Mouse (Mus musculus) heart, postnatal 36 days (tissue): ENCODE data around the gene Tprn. TPM values are rescaled to one million over a fixed set of nuclear protein-coding genes. Genes with fewer than 3 reads are reported as not detected.

Experiments used
- DNase-seq, 2 experiments: peaks; one replicate each; pipeline ENCODE4 v3.0.0; 2021 to 2022
- intact Hi-C: fragments of 180-260 bp; cut with DNase I; formaldehyde crosslinking; loops from one replicate; pipeline ENCODE4 v1.15.1; 2025
- total RNA-seq, 2 experiments: library from RNA; stranded (reverse); gene quantifications; 2 replicates each; pipeline ENCODE4 v1.2.3; 2021

The Tprn gene
- total RNA-seq, 2 experiments from 2014 or later: 4.8 to 8.6 TPM

DNA sequence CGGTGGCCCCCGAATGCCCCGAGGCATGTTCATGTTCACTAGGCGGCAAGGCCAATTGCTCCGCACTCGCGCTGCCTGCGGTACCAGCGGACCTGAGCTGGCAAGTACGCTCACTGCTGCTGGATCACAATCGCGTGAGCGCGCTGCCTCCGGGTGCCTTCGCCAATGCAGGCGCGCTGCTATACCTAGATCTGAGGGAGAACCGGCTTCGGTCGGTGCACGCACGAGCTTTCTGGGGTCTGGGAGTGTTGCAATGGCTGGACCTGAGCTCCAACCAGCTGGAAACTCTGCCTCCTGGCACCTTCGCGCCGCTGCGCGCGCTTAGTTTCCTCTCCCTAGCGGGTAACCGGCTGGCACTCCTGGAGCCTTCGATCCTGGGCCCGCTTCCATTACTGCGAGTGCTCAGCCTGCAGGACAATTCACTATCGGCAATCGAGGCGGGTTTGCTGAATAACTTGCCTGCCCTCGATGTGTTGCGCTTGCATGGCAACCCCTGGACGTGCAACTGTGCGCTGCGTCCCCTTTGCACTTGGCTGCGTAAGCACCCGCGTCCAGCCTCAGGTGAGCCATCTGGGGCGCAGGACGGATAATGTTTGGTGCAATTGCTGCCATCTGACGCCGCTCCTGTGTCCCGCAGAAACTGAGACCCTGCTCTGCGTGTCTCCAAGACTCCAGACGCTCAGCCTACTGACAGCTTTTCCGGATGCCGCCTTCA lies 27.8 kb downstream of the Tprn start:
- intact Hi-C loops: loop anchor here (5.0 kb wide), 2 partner anchors 63 to 163 kb away; no protein-coding TSS in a partner anchor
- DNase-seq: peak in 1 of 2 experiments; percentile 25

GRCm38 (mm10) chr2:25290816-25291130 lies 28.4 kb downstream of the Tprn start:
- intact Hi-C loops: loop anchor here (5.0 kb wide), 2 partner anchors 63 to 163 kb away; no protein-coding TSS in a partner anchor
- DNase-seq: no peak

DNA sequence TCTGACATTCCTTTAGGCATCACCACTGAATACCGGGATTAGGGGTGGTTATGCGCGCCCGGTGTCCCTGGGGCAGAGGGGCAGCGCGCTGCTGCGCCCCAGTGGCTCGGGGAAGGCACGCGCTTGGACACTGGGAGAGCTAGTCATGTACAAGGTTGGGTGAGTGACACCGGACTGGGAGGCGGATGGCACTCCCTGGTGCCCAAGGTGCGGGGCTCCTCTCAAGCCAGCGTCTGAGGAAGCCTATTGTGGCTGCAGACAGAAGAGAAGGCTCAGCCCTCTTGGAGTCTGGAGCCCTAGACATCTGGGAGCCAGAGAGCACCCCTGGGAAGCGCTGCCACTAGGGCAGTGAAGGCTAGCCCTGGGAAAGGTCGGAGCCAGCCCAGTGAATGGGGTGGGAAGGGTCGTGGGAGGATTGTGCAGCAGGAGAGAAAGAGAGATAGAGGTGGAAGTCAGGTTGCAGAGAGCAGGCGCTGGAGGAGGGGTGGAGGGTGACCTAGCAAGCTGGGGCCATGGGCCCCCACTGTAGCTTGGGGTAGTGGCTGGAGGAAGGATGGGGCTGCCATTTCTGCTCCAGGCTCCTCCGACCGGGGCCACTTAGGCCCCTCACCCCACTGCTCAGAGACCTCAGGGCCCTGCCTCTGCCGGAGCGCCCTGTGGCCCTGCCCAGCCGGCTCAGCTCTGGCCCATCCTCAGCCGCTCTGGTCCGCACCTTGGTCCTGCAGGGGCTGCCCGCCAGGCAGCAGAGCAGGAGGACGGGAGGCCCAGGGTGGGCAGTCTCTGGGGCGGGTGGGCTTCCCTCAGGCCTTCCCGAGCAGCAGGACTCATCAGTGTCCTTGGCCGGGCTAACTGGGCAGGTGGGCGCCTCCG lies 29.0 kb downstream of the Tprn start:
- intact Hi-C loops: loop anchor here (2.0 to 5.0 kb wide), 3 partner anchors 33 to 164 kb away; no protein-coding TSS in a partner anchor
- DNase-seq: peak in 1 of 2 experiments; percentile 35

GRCm38 (mm10) chr2:25292054-25292544 lies 29.7 kb downstream of the Tprn start:
- intact Hi-C loops: loop anchor here (2.0 to 5.0 kb wide), 3 partner anchors 33 to 165 kb away; no protein-coding TSS in a partner anchor
- DNase-seq: peak; percentile 34 to 52

GRCm38 (mm10) chr2:25292856-25293255 lies 30.4 kb downstream of the Tprn start:
- DNase-seq: peak; percentile 86
- intact Hi-C loops: loop anchor here (2.0 to 5.0 kb wide), 3 partner anchors 34 to 166 kb away; no protein-coding TSS in a partner anchor

GRCm38 (mm10) chr2:25293706-25294105 lies 31.3 kb downstream of the Tprn start:
- intact Hi-C loops: loop anchor here (2.0 to 5.0 kb wide), 3 partner anchors 35 to 166 kb away; no protein-coding TSS in a partner anchor
- DNase-seq: no peak

DNA sequence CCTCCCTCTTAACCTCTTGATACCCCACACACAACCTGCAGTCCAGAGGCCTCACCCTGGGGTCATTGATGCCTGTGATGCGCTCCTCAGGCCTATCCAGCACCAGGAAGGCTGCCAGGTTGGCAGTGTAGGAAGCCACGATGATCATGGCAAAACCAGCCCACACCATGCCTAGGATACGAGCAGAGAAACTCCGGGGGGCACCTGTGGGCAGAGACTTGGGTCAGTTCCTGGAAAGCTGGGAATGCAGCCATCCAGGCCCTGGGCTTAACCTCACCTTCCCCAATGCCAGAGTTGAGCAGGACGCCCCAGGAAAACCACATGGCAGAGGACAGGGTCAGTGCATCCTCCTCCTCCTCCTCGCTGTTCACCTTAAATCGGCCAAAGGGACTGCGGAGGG lies 34.7 kb downstream of the Tprn start:
- intact Hi-C loops: no loop called here
- DNase-seq: no peak

DNA sequence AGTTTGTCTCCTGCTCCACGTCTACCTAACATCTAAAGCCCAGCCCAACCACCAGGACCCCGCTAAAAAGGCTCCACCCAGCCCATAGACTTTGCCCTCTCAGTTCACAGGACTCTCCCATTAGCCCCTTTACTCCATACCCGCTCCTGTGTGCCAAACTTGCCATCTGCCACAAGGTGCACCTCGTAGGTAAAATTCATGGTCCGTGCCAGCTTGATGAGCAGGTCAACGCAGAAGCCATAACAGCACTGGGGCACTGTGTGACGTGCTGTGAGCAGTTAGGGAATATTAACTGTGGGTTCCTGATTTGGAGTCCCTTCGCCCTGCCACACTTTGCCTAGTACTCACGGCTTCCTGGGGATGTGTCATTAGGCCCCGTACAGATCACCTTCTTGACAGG lies 35.6 kb downstream of the Tprn start:
- intact Hi-C loops: no loop called here

GRCm38 (mm10) chr2:25303452-25303851 lies 41.0 kb downstream of the Tprn start:
- DNase-seq: no peak
- intact Hi-C loops: no loop called here

More for the DNA sequence above, 35.6 kb downstream of the Tprn start:
- no peak for DNase-seq

DNA sequence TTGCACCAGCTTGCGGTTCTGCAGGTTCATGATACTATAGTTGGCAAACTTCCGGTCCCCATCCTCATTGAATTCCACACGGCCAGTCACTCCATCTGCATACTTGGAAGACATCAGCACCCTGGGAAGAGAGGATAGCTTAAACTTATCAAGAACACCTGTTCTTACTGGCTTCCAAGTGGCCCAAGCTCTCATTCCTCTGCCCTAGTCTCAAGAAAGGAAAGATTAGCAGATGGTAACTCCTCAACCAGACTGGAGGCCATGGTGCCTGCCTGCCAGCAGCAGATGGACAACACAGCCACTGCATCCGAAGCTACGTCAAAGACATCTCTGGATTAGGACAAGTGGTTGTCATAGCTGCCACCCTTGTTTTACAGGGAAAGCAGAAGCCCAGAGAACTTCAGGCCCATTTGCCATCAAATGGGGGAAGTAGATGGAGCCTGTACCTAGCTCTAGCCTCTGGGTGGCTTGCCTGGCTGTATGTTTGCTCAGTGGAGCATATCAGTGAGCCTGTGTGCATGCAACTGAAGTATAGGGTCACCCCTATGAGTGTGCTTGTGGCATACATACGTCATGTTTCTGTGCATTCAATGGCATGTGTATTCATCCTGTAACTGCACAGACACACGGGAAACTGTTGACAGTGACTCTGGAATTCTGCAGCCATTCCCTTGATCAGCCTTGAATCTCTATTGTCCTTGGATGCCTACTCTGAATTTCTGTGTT lies 41.7 kb downstream of the Tprn start:
- no peak for DNase-seq
- intact Hi-C loops: no loop called here

DNA sequence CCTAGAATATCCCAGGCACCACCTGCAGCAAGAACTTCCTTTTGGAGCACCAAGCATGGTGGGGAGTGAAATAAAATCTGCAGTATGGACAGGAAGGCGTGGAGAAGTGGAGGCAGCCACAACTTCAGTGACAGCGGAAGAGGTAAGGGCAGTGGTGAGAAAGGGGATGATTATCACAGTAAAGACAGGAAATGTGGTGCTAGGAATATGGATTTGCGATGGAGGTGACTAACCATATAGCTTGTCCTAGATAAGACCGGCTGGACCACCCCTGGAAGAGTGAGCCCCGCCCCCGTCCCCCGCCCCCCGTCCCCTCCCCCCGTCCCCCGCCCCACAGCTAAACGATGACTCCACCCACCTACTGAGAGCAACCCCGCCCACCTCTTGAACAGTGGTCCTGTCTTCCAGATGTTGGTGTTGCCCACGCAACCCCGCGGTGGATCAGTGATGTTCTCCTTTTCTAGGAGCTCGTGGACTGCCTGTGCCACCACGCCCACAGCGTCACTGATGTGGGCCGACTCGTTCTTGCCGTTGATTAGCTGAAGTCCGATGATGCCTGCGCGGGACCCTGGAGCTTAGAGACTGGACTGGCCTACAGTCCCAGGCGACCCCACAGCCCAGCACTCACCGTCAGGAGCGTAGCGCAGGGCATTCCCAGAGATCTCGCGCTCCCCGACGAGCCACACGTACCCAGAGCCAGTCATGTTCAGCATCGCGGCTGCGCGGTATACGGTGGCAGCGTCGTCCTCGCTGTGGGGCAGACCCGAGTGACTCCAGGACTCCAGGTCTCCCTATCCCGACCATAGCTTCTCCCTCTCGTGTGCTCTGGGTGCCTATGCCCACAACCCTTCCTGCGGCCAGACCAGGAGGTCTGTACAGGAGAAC lies 42.5 kb downstream of the Tprn start:
- intact Hi-C loops: no loop called here
- DNase-seq: no peak

DNA sequence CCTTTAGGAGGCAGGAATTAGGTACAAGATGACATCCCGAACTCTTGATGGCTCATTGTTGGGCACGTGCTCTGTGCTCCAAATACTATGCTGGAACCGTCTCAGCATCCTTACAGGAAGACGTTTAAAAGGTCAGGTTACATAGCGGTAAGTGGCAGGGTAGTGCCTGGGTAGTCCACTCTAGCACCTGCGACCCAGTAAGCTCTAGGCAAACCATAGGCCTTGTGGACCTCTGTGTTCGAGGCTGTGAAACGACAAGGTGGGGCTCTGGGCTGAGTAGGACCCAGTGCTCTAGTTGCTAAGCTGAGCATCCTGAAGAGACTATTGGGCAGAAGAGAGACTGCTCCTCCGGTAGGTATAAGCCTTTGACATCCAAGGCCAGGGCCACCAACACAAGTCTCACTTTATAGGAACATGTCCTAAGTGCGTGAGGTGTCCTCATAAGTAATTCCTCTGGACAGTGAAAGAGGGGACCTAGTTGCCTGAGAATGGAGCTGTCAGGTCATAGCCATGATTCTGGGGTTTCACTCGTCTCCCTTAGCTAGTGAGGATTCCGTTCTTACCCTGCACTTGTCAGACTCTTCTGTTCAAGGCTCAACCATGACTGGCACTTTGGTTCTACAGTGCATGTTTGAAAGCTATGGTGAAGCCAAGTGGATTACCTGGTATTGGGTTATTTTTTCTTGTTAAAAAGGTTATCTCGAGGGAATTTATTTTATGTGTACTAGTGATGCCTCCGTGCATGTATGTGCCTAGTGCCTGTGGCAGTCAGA lies 43.4 kb downstream of the Tprn start:
- no peak for DNase-seq
- intact Hi-C loops: no loop called here

DNA sequence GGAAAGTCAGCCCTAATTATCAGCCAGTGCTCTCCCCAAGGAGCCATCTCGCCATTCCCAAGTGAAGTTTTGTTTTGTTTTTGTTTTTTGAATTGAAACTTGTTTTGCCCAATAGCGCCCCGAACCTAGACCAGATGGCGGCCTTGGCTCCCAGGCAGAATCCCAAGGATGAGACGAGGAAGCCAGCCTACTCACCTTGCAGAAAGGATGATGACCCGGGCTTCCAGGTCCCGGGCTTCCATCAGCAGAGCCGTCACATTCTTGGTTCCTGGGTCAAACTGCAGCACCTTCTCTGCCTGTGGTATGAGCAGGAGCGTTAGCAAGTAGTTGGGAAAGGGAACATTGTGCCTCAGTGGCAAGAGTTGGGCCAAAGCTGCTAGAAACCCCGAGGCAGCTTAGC lies 47.8 kb downstream of the Tprn start:
- DNase-seq: no peak
- intact Hi-C loops: no loop called here

- intact Hi-C loops: no loop called here
- no peak for DNase-seq
Observed at GRCm38 (mm10) chr2:25310969-25311368, 48.6 kb downstream of the Tprn start.

GRCm38 (mm10) chr2:25311491-25311891 lies 49.1 kb downstream of the Tprn start:
- no peak for DNase-seq
- intact Hi-C loops: no loop called here

DNA sequence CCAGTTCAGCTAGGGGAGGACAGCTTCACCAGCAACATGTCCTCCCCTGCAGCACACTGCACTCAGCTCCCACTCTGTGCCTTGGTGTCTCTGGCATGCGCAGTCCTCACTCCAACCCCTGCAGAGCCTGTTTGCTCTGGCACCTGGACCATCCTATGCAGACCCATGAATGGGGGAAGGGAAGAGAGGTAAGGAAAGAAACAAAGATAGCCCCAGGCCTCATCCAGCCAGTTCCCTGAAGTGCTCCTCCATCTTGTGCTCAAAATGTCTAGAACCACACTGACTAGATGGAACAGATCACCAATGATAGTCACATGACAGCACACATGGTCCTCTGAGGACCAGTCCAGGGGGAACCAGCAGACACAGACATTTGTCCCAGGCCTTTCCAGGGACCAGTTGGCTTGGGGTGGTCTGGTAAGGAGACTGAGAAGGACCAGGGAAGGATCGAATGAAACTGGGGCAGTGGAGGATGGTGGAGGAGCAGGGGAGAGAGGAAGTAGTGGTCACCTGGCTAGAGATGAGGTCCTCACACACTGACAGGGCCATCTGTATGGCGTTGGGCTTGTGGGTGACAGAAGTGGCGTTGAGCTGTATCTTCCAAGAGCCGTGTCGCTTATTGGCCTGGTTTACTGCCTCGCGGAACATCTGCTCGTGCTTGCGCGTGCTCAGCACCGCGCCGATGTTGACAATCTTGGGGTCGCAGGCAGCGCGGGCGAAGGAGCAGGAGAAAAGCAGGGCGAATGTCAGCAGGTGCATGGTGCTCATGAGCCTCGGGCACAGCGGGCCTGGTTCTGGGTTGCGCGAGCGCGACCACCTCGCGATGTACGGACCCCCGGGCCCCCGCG lies 55.9 kb downstream of the Tprn start:
- intact Hi-C loops: no loop called here
- no peak for DNase-seq

DNA sequence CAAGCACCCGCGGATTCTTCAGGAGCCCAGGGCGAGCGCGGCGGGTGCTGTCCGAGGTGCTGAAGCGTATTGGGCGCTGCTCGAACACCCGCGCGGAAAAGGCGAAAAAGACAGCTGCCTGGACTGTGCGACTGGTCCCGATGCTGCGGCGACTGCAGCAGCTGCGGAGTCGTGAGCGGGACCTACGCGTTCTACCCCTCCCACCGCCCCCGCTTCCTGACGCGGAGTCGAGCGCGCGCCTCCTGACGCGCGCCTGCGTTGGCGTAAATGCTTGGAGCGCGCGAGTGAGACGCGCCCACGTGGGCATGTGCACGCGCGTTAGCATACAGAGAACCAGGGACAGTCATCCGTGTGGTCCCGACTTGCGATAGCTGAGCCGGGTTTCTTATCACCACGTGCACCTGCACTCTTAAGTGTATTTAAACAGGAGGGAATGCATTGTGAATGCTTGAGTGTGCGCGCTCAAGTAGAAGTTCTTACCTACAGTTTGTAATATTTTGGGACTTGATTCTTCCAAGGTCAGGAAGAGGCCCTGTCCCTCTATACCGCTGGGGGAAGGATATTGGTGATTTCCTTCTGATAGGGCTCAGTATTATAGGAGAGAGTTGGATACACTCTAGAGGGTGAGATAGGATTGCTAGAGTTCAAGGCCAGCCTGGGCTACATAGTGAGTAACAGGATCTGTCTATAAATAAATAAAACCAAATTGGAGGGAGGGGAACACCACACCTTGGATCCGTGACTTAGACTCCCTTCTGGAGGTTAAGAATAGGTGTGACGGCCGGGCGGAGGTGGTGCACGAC lies 56.8 kb downstream of the Tprn start, which contains the start of gene Grin1:
TSS of gene Grin1 (minus strand) at position 217 of the 803 bp plus-strand sequence.
- peak; percentile 54 to 62 for DNase-seq
- intact Hi-C loops: no loop called here
